Mouse (Mus musculus) neural tube, embryonic 12.5 days (tissue): ENCODE measurements around the gene Etnk1. TPM values are rescaled to one million over a fixed set of nuclear protein-coding genes. Genes with fewer than 3 reads are reported as not detected.

ENCODE experiments used
- ATAC-seq: fragments of 200-750 bp; cut with Nextera tagmentation; 2 replicates; pipeline ENCODE4 v1.8.0; 2017; ENCODE audit warnings: low read depth, mild to moderate bottlenecking, moderate TSS enrichment, moderate library complexity; ENCODE audit not compliant: low FRiP score
- H3K27ac ChIP-seq: fragments of 300-500 bp; sonication (generic); 2 replicates; pipeline ENCODE4 v1.5.1; 2016
- H3K27me3 ChIP-seq: fragments of 300-500 bp; sonication (generic); replicated peaks from 2 replicates; pipeline ENCODE4 v1.6.1; 2016; ENCODE audit warnings: mild to moderate bottlenecking
- H3K36me3 ChIP-seq: fragments of 300-500 bp; sonication (generic); 2 replicates; pipeline ENCODE4 v1.6.1; 2016; ENCODE audit warnings: mild to moderate bottlenecking
- H3K4me1 ChIP-seq: fragments of 300-500 bp; sonication (generic); 2 replicates; pipeline ENCODE4 v1.6.1; 2016
- H3K4me2 ChIP-seq: fragments of 300-500 bp; sonication (generic); replicated peaks from 2 replicates; pipeline ENCODE4 v1.6.1; 2016; ENCODE audit warnings: mild to moderate bottlenecking
- H3K4me3 ChIP-seq: fragments of 300-500 bp; sonication (generic); 2 replicates; pipeline ENCODE4 v1.5.1; 2016
- H3K9ac ChIP-seq: fragments of 300-500 bp; sonication (generic); 2 replicates; pipeline ENCODE4 v1.6.1; 2016; ENCODE audit warnings: mild to moderate bottlenecking
- H3K9me3 ChIP-seq: fragments of 300-500 bp; sonication (generic); 2 replicates; pipeline ENCODE4 v1.6.1; 2016; ENCODE audit warnings: mild to moderate bottlenecking
- WGBS: fragments of 180-500 bp; shearing (Covaris S2); methylation state at CpG from one replicate; pipeline ENCODE4 v1.1.7; 2016; 5-methylcytosine and 5-hydroxymethylcytosine counted together
- polyA plus RNA-seq: library from polyadenylated mRNA; unstranded; fragments of >200 nt; fragmentation: Nextera tagmentation; extraction: Ambion mirVana; gene quantifications from 2 replicates; pipeline ENCODE4 v1.2.1, GENCODE M21; 2016

The Etnk1 gene
- polyA plus RNA-seq, 1 experiment from 2014 or later, result 40.8 TPM

GRCm38 (mm10) chr6:143232718-143233117, 65.7 kb downstream of the Etnk1 start:
- WGBS, result 90% methylated on average over 11 of the region's 11 CpGs
- no peak for ATAC-seq

GRCm38 (mm10) chr6:143234868-143235267, 67.8 kb downstream of the Etnk1 start:
- Histone ChIP-seq H3K9ac (no peak overlapping the region), H3K4me2 (no peak overlapping the region), H3K9me3 (no peaks in the 10 kb centered on the region), H3K36me3 (no peaks in the 10 kb centered on the region), H3K27ac (no peak overlapping the region), H3K4me3 (no peak overlapping the region), H3K4me1 (no peaks in the 10 kb centered on the region; the same call in 1 of the 2 replicates), H3K27me3 (no peaks in the 10 kb centered on the region)
- 89% methylated on average over 8 of the region's 8 CpGs for WGBS
- no peak for ATAC-seq

More at GRCm38 (mm10) chr6:143232718-143233117, 65.7 kb downstream of the Etnk1 start:
- Histone ChIP-seq H3K27me3 (no peaks in the 10 kb centered on the region), H3K9me3 (no peaks in the 10 kb centered on the region), H3K4me1 (no peaks in the 10 kb centered on the region), H3K4me3 (no peak overlapping the region), H3K27ac (no peak overlapping the region), H3K4me2 (no peak overlapping the region), H3K9ac (no peak overlapping the region), H3K36me3 (no peaks in the 10 kb centered on the region)

GRCm38 (mm10) chr6:143239362-143240074, 72.5 kb downstream of the Etnk1 start:
- WGBS, result 69% methylated on average over 21 of the region's 21 CpGs
- Histone ChIP-seq H3K27me3 (no peaks in the 10 kb centered on the region), H3K4me1 (no peaks in the 10 kb centered on the region; the same call in 1 of the 2 replicates), H3K9ac (no peak overlapping the region), H3K4me3 (no peak overlapping the region), H3K9me3 (no peaks in the 10 kb centered on the region), H3K27ac (no peak overlapping the region), H3K36me3 (no peaks in the 10 kb centered on the region), H3K4me2 (no peak overlapping the region)
- ATAC-seq, result no peak

- 87% methylated on average over 5 of the region's 5 CpGs for WGBS
- Histone ChIP-seq H3K4me1 (no peaks in the 10 kb centered on the region; the same call in 1 of the 2 replicates), H3K4me2 (no peak overlapping the region), H3K36me3 (no peaks in the 10 kb centered on the region), H3K4me3 (no peak overlapping the region), H3K27me3 (no peaks in the 10 kb centered on the region), H3K9me3 (no peaks in the 10 kb centered on the region), H3K9ac (no peak overlapping the region), H3K27ac (no peak overlapping the region)
- ATAC-seq, result no peak
Observed at GRCm38 (mm10) chr6:143243191-143243590, 76.2 kb downstream of the Etnk1 start.

- no peak overlapping the region for H3K9ac ChIP-seq
- no peaks in the 10 kb centered on the region for H3K36me3 ChIP-seq
- H3K27me3 ChIP-seq, result no peaks in the 10 kb centered on the region
- H3K4me2 ChIP-seq, result no peak overlapping the region
- whole genome bisulfite sequencing, result 70% methylated on average over 4 of the region's 4 CpGs
- H3K4me1 ChIP-seq, result peaks cover 27% of the 10 kb centered on the region
- H3K9me3 ChIP-seq, result 0 out of 2 replicates have a peak, but pooled peaks cover 3% of the 10 kb centered on the region
- no peak for ATAC-seq
- H3K4me3 ChIP-seq, result no peak overlapping the region
- H3K27ac ChIP-seq, result no peak overlapping the region
Observed at GRCm38 (mm10) chr6:143257921-143258320, 90.9 kb downstream of the Etnk1 start.

- 27% methylated on average over 17 of the region's 17 CpGs for WGBS
- H3K9ac ChIP-seq, result no peak overlapping the region
- H3K9me3 ChIP-seq, result 0 out of 2 replicates have a peak, but pooled peaks cover 3% of the 10 kb centered on the region
- H3K36me3 ChIP-seq, result no peaks in the 10 kb centered on the region
- H3K27ac ChIP-seq, result no peak overlapping the region
- no peaks in the 10 kb centered on the region for H3K27me3 ChIP-seq
- H3K4me2 ChIP-seq, result peak overlapping the region; percentile 52
- H3K4me3 ChIP-seq, result no peak overlapping the region
- ATAC-seq, result peak; percentile 73
- H3K4me1 ChIP-seq, result peaks cover 27% of the 10 kb centered on the region
Observed at GRCm38 (mm10) chr6:143259169-143259629, 92.2 kb downstream of the Etnk1 start.

- no peaks in the 10 kb centered on the region for H3K36me3 ChIP-seq
- H3K9me3 ChIP-seq, result 0 out of 2 replicates have a peak, but pooled peaks cover 3% of the 10 kb centered on the region
- peaks cover 27% of the 10 kb centered on the region for H3K4me1 ChIP-seq
- H3K4me2 ChIP-seq, result peak overlapping the region; percentile 52
- peak; percentile 55 for ATAC-seq
- no peak overlapping the region for H3K4me3 ChIP-seq
- no peaks in the 10 kb centered on the region for H3K27me3 ChIP-seq
- H3K9ac ChIP-seq, result no peak overlapping the region
- WGBS, result 48% methylated on average over 18 of the region's 18 CpGs
- H3K27ac ChIP-seq, result no peak overlapping the region
Observed at GRCm38 (mm10) chr6:143259870-143260559, 93.0 kb downstream of the Etnk1 start.

- Histone ChIP-seq H3K9ac (no peak overlapping the region), H3K9me3 (no peaks in the 10 kb centered on the region), H3K27me3 (no peaks in the 10 kb centered on the region), H3K36me3 (no peaks in the 10 kb centered on the region), H3K4me2 (peak overlapping the region; percentile 52), H3K4me3 (no peak overlapping the region), H3K27ac (no peak overlapping the region), H3K4me1 (peaks cover 27% of the 10 kb centered on the region)
- WGBS, result 31% methylated on average over 14 of the region's 14 CpGs
- peak; percentile 46; the same call in 1 of the 2 replicates for ATAC-seq
Observed at GRCm38 (mm10) chr6:143260560-143261288, 93.7 kb downstream of the Etnk1 start.

GRCm38 (mm10) chr6:143261289-143261665, 94.3 kb downstream of the Etnk1 start:
- Histone ChIP-seq H3K27me3 (no peaks in the 10 kb centered on the region), H3K36me3 (no peaks in the 10 kb centered on the region), H3K4me3 (no peak overlapping the region), H3K4me1 (peaks cover 27% of the 10 kb centered on the region), H3K4me2 (peak overlapping the region; percentile 14; the same call in 1 of the 2 replicates), H3K9ac (no peak overlapping the region), H3K27ac (no peak overlapping the region), H3K9me3 (no peaks in the 10 kb centered on the region)
- peak; percentile 55 for ATAC-seq
- 31% methylated on average over 8 of the region's 8 CpGs for WGBS

- no peaks in the 10 kb centered on the region for H3K27me3 ChIP-seq
- no peaks in the 10 kb centered on the region for H3K9me3 ChIP-seq
- 91% methylated on average over 10 of the region's 10 CpGs for WGBS
- peaks cover 13% of the 10 kb centered on the region for H3K4me1 ChIP-seq
- H3K36me3 ChIP-seq, result no peaks in the 10 kb centered on the region
- H3K4me2 ChIP-seq, result no peak overlapping the region
- H3K27ac ChIP-seq, result no peak overlapping the region
- H3K9ac ChIP-seq, result no peak overlapping the region
- no peak for ATAC-seq
- H3K4me3 ChIP-seq, result no peak overlapping the region
Observed at GRCm38 (mm10) chr6:143265482-143265881, 98.5 kb downstream of the Etnk1 start.

GRCm38 (mm10) chr6:143279222-143279621, 112.2 kb downstream of the Etnk1 start:
- no peaks in the 10 kb centered on the region for H3K36me3 ChIP-seq
- no peak overlapping the region for H3K4me2 ChIP-seq
- 62% methylated on average over 3 of the region's 3 CpGs for WGBS
- no peak overlapping the region for H3K27ac ChIP-seq
- no peaks in the 10 kb centered on the region for H3K4me1 ChIP-seq
- H3K4me3 ChIP-seq, result no peak overlapping the region
- ATAC-seq, result no peak
- H3K27me3 ChIP-seq, result no peaks in the 10 kb centered on the region
- H3K9ac ChIP-seq, result no peak overlapping the region
- H3K9me3 ChIP-seq, result no peaks in the 10 kb centered on the region
